Mouse (Mus musculus) lung, adult 2 months (tissue): ENCODE measurements around the gene Trp53i11. TPM values are rescaled to one million over a fixed set of nuclear protein-coding genes. Genes with fewer than 3 reads are reported as not detected.

ENCODE experiments used
- DNase-seq: peaks from one replicate; pipeline ENCODE4 v3.0.0; 2022
- H3K4me1 ChIP-seq: fragments of 200-500 bp; 2 replicates; pipeline ENCODE4 v1.6.1; 2011; ENCODE audit warnings: low read length; ENCODE audit not compliant: control insufficient read depth, insufficient read depth
- H3K4me3 ChIP-seq: fragments of 200-500 bp; replicated peaks from 2 replicates; pipeline ENCODE3; 2011; ENCODE audit warnings: low read depth, mild to moderate bottlenecking, control low read depth, low read length; ENCODE audit errors: extremely low read depth
- CTCF ChIP-seq: fragments of 200-500 bp; IDR thresholded peaks from 2 replicates; pipeline ENCODE4 v1.5.1; 2011; ENCODE audit warnings: mild to moderate bottlenecking, low read length, control low read depth; ENCODE audit not compliant: insufficient read depth
- POLR2A ChIP-seq: fragments of 200-500 bp; IDR thresholded peaks from 2 replicates; pipeline ENCODE4 v1.6.1; 2011; ENCODE audit warnings: low read depth, mild to moderate bottlenecking, control low read depth, low read length, borderline replicate concordance; ENCODE audit errors: extremely low read depth
- WGBS: fragments of 180-500 bp; shearing (Covaris S2); methylation state at CpG from one replicate; pipeline ENCODE4 v1.1.7; 2018; 5-methylcytosine and 5-hydroxymethylcytosine counted together
- polyA plus RNA-seq: library from polyadenylated mRNA; depleted of rRNA; stranded (reverse); fragments of >200 nt; gene quantifications from 2 replicates; pipeline ENCODE4 v1.2.3, GENCODE M21; 2012

The Trp53i11 gene
- polyA plus RNA-seq, 1 experiment = 31.8 TPM

- WGBS = 75% methylated on average over 14 of the region's 14 CpGs
- Histone ChIP-seq H3K4me1 (peaks cover 9% of the 10 kb centered on the region), H3K4me3 (no peak overlapping the region)
- TF ChIP-seq CTCF = no peak
- no peak for TF ChIP-seq POLR2A
- DNase-seq = no peak
Observed at GRCm38 (mm10) chr2:93191488-93192181, 4.3 kb downstream of the Trp53i11 start.

DNA sequence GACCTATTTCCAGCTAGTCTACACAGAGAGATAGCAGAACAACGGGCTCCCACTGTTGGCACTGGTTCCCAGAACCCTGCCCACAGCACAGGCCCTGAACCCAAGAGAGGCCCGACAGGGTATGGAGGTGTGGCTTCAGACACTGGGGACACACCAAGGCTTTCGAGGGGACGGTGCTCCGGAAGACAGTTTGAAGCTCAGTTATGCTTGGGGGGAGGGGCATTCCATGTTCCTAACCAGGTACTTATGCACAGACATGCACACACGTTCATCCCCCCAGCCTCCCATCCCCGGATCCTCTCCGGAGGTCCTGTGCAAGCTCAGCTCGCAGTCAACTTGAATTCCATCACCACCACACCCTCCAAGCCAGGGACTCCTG lies 4.8 kb downstream of the Trp53i11 start:
- TF ChIP-seq POLR2A = no peak
- TF ChIP-seq CTCF = no peak
- 51% methylated on average over 9 of the region's 9 CpGs for WGBS
- DNase-seq = no peak
- no peak overlapping the region for H3K4me3 ChIP-seq
- H3K4me1 ChIP-seq = peaks cover 9% of the 10 kb centered on the region

DNA sequence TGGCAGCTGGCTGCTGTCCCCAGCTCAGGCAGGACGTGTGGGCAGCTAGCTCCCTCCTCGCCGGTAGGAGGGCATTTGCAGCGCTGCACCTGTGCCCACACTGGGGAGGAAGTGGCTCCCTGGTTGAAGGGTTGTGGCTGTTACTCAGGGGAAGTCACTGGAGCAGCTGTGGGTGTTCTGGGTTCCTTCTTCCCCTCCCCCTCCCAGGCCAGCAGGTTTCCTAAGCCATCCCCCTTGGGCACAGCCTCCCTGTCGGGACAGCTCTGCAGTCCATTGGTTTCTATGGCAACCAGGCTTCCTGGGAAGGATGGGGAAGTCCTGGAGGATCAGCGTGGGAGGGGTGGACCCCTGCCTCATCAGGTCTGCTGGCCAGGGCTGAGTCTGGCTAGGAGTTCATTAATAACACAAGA lies 5.3 kb downstream of the Trp53i11 start:
- no peak for DNase-seq
- H3K4me1 ChIP-seq = peaks cover 9% of the 10 kb centered on the region
- 39% methylated on average over 6 of the region's 6 CpGs for WGBS
- no peak for TF ChIP-seq POLR2A
- TF ChIP-seq CTCF = no peak
- no peak overlapping the region for H3K4me3 ChIP-seq

- Histone ChIP-seq H3K4me3 (no peak overlapping the region), H3K4me1 (peaks cover 9% of the 10 kb centered on the region)
- no peak for DNase-seq
- WGBS = 61% methylated on average over 4 of the region's 4 CpGs
- TF ChIP-seq CTCF (no peak), POLR2A (no peak)
Observed at GRCm38 (mm10) chr2:93193806-93194205, 6.5 kb downstream of the Trp53i11 start.

DNA sequence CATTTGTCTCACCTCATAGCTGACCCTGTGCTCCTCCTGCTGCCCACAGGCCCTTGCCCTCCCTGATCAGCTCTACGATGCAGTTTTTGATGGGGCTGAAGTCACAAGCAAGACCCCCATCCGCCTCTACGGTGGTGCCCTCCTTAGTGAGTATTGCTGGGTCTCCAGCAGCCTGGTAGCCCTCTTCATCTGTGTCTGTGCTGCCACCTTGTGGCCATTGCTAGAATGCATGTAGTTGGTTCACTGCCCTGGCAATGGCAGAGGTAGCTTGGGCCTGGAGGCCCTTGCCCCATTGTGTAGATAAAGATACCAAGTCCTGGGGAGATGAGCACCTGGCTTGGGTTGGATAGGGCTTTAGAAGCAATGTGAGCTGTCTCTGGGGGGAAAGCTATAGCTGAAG lies 11.5 kb downstream of the Trp53i11 start:
- Histone ChIP-seq H3K4me1 (peaks cover 9% of the 10 kb centered on the region), H3K4me3 (no peak overlapping the region)
- WGBS = 12% methylated on average over 3 of the region's 3 CpGs
- DNase-seq = peak; percentile 95
- no peak for TF ChIP-seq POLR2A
- TF ChIP-seq CTCF = peak; percentile 97

- WGBS = 31% methylated on average over 13 of the region's 13 CpGs
- DNase-seq = peak; percentile 58
- H3K4me3 ChIP-seq = no peak overlapping the region
- TF ChIP-seq POLR2A (no peak; the same call in 1 of the 2 replicates), CTCF (peak; percentile 94)
- peaks cover 5% of the 10 kb centered on the region; the same call in 1 of the 2 replicates for H3K4me1 ChIP-seq
Observed at GRCm38 (mm10) chr2:93199531-93199974, 12.2 kb downstream of the Trp53i11 start.

GRCm38 (mm10) chr2:93200681-93201340 lies 13.5 kb downstream of the Trp53i11 start:
- no peak for TF ChIP-seq POLR2A
- no peak for TF ChIP-seq CTCF
- 47% methylated on average over 10 of the region's 10 CpGs for WGBS
- Histone ChIP-seq H3K4me3 (no peak overlapping the region), H3K4me1 (peaks cover 2% of the 10 kb centered on the region; the same call in 1 of the 2 replicates)
- DNase-seq = no peak

- Histone ChIP-seq H3K4me3 (no peak overlapping the region), H3K4me1 (peaks cover 2% of the 10 kb centered on the region; the same call in 1 of the 2 replicates)
- 91% methylated on average over 3 of the region's 3 CpGs for whole genome bisulfite sequencing
- TF ChIP-seq POLR2A (no peak), CTCF (no peak)
- DNase-seq = no peak
Observed at GRCm38 (mm10) chr2:93201997-93202396, 14.6 kb downstream of the Trp53i11 start.

DNA sequence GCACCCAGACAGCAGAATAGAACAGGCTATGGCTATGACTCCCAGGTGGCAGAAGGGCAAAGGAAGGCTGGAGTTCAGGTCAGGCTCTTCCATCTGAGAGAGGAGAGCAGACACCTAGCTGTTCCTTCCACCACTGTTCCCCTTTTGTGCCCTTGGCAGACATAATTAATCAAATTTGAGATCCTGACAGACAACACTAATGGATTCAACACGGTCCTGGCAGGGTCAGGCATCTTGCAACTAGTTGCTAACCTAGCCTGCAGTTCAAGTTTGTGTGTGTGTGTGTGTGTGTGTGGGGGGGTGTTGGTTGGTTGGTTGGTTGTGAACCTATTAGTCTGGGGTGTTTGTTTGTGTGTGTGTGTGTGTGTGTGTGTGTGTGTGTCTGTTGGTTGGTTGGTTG lies 15.4 kb downstream of the Trp53i11 start:
- TF ChIP-seq POLR2A (no peak), CTCF (no peak)
- DNase-seq = no peak
- Histone ChIP-seq H3K4me3 (no peak overlapping the region), H3K4me1 (peaks cover 2% of the 10 kb centered on the region; the same call in 1 of the 2 replicates)
- whole genome bisulfite sequencing = 42% methylated on average over 1 of the region's 1 CpGs

- 22% methylated on average over 10 of the region's 10 CpGs for WGBS
- peak; percentile 50 for TF ChIP-seq CTCF
- TF ChIP-seq POLR2A = no peak
- no peak overlapping the region for H3K4me3 ChIP-seq
- H3K4me1 ChIP-seq = peaks cover 2% of the 10 kb centered on the region; the same call in 1 of the 2 replicates
- peak; percentile 45 for DNase-seq
Observed at GRCm38 (mm10) chr2:93203682-93204081, 16.3 kb downstream of the Trp53i11 start.
